Mouse (Mus musculus): ENCODE measurements around the gene Utp11.

Utp11 gene

DNA sequence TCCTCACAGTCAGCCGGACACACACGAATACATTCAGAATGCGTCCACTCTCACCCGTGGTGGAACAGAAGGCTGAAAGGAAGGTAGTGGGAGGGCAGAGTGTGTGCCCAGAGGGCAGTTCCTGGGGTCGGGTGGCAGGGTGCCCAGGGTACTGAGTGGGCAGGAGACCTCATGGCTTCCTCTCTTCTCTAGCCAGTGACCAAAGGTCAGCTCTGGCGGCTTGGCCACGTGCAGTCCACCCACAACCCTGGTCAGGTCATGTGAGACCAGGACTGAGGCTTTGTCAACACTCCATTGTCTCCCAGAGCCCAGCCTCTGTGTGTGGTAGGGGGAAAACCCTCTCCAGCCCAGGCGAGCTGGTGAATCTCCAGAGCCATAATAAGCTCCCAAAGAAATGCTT lies 23.2 kb downstream of the Utp11 start:
- DNase-seq: peak; percentile 59

DNA sequence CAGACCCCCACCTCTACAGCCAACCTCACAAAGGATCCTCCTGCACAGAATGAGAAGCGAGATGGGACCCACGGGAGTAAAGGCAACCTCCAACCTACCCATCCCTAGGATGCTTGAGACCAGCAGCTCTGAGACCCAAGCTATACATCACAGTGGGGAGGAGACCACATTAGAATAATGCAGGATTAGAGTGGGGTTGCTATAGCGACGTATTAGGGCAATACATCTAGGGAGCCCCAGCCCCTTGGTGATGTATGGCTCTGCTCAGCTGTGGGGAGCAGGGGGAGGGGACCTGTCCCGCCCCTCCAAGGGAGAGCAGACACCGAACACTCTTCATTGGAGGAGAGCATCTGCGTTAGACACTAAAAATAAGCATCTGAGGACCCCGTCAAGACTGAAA lies 25.3 kb downstream of the Utp11 start:
- no peak for DNase-seq

GRCm38 (mm10) chr4:124667476-124668033 lies 25.8 kb downstream of the Utp11 start:
- DNase-seq: peak; percentile 85

DNA sequence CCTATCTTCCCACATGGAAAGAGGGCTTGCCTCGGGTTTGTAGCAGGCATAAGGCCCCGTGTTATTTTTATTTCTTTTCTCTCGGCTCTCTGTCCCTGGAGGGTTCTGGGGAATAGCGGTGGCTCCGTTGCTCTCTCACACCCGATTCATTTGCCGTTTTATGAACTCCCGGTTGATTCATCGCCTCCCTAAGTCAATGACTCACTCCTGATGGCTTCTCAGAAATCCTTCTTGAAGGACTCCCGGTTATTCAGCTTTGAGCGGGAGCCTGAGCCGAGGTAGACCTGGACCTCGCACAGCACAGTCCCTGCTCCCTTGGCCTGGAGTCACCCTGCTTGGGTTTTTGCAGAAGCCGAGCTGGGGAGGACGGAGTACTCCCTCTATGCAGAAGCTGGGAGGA lies 28.8 kb downstream of the Utp11 start:
- no peak for DNase-seq

DNA sequence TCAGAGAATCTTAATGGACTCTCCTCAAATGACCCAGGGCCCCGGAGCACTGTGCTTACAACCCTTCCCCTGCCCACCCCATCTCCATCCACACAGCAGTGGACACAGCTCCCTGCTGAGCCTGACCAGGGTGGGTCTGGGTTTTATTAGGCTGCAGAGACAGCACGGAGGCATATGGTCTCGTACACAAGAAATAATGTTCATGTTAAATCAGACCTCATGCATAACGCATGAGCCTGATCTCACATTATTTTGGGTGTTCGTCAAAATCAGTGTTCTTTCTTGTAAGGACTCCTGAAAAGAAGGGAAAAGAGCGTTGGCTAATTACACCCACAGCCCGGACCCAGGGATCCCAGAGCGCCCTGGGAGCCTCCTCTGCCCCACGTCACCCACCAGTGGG lies 29.2 kb downstream of the Utp11 start:
- no peak for DNase-seq

GRCm38 (mm10) chr4:124663034-124663433 lies 30.4 kb downstream of the Utp11 start:
- DNase-seq: no peak

DNA sequence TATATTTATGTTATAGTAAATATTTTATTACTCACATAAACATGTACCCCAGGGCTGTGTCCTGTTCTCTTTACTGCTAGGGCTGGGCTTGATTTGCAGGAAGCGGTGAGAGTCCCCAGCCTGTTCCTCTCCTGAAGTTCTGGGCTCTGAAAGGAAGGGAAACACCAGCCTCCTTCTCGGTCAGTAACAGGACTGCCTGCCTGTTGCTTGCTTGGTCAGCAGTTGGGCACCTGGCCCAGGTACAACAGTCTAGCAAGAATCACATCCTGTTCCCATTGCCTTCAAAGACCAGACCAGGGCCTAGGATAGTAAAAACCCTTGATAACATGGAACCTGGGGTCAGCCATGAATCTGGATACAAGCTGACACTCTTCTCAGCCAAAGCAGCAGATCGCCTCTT lies 32.8 kb downstream of the Utp11 start:
- DNase-seq: no peak

DNA sequence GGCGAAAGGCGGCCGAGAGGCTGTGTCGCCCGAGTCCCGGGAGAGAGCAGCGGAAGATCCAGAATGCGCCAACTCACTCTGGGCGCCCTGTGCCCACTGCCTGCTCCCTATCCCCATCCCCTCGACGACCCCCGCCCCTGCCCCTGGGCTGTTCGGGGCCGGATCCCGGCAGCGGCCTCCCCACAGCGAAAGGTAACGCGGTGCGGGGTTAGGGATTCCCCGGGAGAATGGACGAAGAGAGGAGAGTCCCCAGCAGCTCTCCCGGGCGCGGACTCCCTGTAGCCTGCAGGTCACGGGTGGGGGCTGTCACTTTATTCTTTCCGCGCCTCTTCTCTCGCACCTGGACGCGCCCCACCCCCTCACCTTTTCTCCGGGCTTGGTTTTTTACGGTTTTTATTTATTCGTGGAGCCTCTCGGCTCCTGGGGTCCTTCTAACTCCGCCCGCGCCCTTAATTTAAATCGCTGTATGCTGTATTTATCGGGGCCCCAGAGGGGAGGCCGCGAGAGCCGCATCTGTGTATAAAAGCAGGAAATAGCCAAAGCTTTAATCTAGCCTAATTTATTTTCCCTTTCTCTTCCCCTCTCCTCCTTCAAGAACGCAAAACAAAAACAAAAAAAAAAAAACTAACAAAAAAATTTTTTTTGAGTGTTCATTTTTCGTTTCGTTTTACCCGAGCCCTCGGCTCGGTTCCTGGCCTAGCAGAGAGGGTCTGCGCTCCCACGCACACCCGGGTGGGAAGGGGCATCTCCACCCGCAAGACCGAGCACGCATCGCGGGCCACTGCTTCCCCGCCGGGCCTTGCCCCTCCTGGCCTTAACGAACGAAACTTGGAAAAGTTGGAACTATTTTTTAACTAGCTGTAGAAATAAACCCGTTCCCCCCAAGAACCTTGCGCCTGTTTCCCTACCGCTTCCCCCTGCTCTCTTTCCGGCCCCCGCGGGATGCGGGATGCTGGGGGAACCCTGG lies 33.9 kb downstream of the Utp11 start:
- no peak for DNase-seq

DNA sequence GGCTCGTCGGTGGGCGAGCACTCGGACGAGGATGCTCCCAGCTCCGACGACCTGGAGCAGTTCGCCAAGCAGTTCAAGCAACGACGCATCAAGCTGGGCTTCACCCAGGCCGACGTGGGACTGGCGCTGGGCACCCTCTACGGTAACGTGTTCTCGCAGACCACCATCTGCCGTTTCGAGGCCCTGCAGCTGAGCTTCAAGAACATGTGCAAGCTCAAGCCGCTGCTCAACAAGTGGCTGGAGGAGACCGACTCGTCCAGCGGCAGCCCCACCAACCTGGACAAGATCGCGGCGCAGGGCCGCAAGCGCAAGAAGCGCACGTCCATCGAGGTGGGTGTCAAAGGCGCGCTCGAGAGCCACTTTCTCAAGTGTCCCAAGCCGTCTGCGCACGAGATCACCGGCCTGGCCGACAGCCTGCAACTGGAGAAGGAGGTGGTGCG lies 35.0 kb downstream of the Utp11 start:
- DNase-seq: no peak

GRCm38 (mm10) chr4:124657781-124658180 lies 35.6 kb downstream of the Utp11 start:
- DNase-seq: no peak

GRCm38 (mm10) chr4:124656854-124657650 lies 36.3 kb downstream of the Utp11 start:
- DNase-seq: peak; percentile 93

DNA sequence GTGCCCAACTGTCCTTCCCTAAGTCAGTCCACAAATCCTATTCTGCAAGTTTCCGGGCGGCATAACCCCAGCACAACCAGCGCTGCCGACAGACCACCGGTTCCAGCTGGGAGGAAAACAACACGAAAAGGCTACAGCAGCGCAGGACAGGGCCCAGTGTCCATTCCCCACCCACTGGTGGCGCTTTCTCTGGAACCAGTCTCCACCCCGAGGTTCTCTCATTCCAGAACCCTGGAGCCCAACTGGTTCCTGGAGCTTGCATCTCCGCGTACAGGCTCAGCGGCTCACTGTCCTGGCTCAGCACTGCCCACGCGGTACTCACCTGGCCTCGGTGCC lies 36.9 kb downstream of the Utp11 start, which contains the start of gene Pou3f1:
Pou3f1 (plus strand) TSS at position 290 of the 336 bp plus-strand sequence.
- DNase-seq: no peak

DNA sequence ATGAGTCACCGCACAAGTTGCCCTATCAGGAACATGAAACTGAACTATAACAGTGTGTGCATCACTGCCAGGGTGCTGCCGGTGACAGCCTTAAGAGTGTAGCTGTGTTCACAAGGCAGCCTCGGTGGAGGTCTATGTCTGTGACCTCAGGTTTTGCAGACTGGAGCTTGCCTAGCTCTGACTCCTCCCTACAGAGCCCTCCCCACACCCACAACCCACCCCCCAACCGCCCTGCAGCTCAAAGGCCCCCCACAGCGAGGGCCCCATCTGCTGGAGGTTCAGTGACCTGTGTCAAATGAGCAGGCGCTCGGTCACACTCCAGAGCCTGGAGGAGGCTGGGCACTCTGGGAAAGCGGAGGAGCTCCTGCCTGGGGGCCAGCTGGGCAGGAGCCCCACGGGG lies 40.5 kb downstream of the Utp11 start:
- no peak for DNase-seq

GRCm38 (mm10) chr4:124647909-124648308 lies 45.5 kb downstream of the Utp11 start:
- DNase-seq: no peak

- no peak for DNase-seq
These were observed 46.8 kb downstream of the Utp11 start for GRCm38 (mm10) chr4:124646591-124646990.

DNA sequence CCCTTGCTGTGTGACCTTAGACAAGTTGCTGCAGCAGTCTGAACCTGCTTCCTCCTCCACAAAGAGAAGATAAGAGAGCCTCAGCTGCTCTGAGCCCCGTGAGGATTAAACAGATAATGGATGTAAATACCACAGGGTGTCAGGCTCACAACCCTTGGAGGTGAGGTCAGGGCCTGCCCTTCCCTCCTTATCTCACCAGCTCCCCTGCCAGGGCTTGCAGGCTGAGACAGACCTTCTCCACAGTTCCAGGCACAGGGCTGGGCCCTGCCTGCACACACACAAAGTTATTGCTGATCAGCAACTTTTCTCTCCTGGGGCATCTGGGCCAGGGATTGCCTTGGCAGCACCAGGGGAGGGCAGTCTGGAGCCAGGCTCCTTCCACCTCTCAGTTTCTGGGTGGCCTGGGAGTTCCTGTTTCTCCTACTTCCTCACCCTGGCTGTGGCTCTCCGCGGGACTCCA lies 48.4 kb downstream of the Utp11 start:
- DNase-seq: no peak

DNA sequence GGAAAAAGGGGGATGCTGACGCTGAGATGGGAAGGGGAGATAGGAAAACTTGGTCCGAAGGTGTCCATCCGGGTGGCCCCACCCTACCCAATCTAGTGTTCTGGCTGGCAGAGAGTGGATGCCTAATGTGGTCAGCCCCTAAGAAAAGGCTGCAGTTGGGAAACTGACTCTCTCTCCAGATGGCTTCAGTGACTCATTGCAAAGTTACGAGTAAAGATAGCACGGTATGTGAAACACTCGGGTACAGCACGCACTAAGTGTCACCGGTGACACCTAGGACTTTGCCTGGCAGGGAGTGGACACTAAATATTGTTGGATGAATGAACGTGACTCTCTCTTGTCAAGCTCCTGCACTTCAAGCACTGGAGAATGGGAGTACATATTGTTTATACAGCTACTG lies 49.5 kb downstream of the Utp11 start:
- DNase-seq: no peak

GRCm38 (mm10) chr4:124639715-124640114 lies 53.7 kb downstream of the Utp11 start:
- DNase-seq: no peak

GRCm38 (mm10) chr4:124633281-124633680 lies 60.1 kb downstream of the Utp11 start:
- DNase-seq: no peak

GRCm38 (mm10) chr4:124632856-124633255 lies 60.5 kb downstream of the Utp11 start:
- no peak for DNase-seq

DNA sequence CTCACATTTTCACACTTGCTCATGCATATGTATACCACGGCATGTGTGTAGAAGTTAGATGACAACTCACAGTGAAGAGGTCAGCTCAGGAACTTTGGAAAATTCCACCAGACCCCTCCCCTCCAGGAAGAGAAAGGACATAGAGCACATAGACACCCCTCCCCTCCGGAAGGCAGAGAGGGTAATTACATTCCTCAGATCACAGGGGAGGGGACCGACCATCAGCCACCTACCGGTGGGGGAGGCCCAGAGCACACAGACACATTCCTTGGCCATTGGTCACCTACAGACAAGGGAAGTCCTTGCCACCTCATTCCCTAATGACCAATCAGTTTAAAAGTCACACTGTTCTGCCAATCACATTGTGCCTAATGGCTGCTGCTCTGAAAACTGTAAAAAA lies 61.9 kb downstream of the Utp11 start:
- no peak for DNase-seq

Measured in layer of hippocampus, adult 9-11 months (tissue).